9 mouse cellular contexts compared by ENCODE assay signal in the genomic region with DNA sequence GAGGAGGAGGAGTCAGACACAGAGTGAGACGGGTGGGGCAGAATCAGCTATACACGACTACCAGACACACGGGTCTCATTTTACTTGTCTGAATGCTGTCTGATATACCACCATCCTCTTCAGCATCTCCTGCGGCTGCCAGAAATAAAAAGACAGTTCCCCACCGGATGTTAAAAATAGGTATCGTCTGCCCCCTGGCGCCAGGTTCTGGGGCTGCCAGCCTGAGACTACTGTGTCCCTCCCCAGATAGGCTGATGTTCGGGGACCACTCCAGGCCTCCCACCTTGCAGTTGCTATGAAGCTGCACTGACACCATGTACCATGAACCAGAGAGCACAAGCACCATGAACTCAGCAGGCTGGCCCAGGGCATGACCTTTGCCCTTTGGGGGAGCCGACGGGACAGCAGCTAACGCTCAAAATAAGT. TPM values are rescaled to one million over a fixed set of nuclear protein-coding genes. Genes with fewer than 3 reads are reported as not detected.
DNase-seq lines count a peak whose midpoint lies in the region; ATAC-seq lines count a peak whose summit lies in the region.
"Had no signal": no experiment of that assay in that cellular context is flagged by ENCODE, and none has a peak within 500 bp of the region (broad histone marks: within the 10 kb centered on the region; RNA-seq: fewer than 3 reads in every experiment).

No protein-coding gene starts in this region.

- no peak overlapping the region for H3K9ac ChIP-seq in forebrain, embryonic 14.5 days (ENCODE audit: low read length)

- no peak overlapping the region for H3K27ac ChIP-seq in forebrain, embryonic 14.5 days (ENCODE audit: low read depth, low read length)
- H3K27ac ChIP-seq: macrophage had no signal

- no peaks in the 10 kb centered on the region for H3K9me3 ChIP-seq in forebrain, embryonic 14.5 days (replicated peaks; ENCODE audit: control insufficient read depth, low read length)

- ATAC-seq in forebrain, embryonic 14.5 days, result peak; percentile 54

- H3K36me3 ChIP-seq in forebrain, embryonic 14.5 days (ENCODE audit: control insufficient read depth, insufficient read depth, low read length), result no peaks in the 10 kb centered on the region

- H3K27me3 ChIP-seq in forebrain, embryonic 14.5 days (replicated peaks; ENCODE audit: control insufficient read depth, insufficient read depth, low read length), result no peaks in the 10 kb centered on the region

- H3K4me2 ChIP-seq in forebrain, embryonic 14.5 days (ENCODE audit: low read length), result no peak overlapping the region

- H3K4me1 ChIP-seq in forebrain, embryonic 14.5 days (ENCODE audit: control insufficient read depth, insufficient read depth, low read length), result 0 out of 2 replicates have a peak, but pooled peaks cover 2% of the 10 kb centered on the region

- WGBS in forebrain, embryonic 14.5 days, result 39% methylated on average over 11 of the region's 11 CpGs

- no peak overlapping the region for H3K4me3 ChIP-seq in forebrain, embryonic 14.5 days (ENCODE audit: low read depth, low read length)

- DNase-seq in adrenal gland, adult (ENCODE audit: inconsistent age in 2 of 2, low spot score in 1 of 2), result peak; percentile 18 to 68
- no peak for DNase-seq in adrenal gland, postnatal 4 days (ENCODE audit: low spot score in 2 of 2)
- peak; percentile 11 for DNase-seq in urinary bladder, postnatal 25 days (ENCODE audit: low spot score)
- no peak for DNase-seq in urinary bladder, adult 2 months (ENCODE audit: low spot score)
- DNase-seq in forebrain, embryonic 14.5 days (ENCODE audit: low spot score), result peak; percentile 72
- DNase-seq in induced T-regulatory cell, adult 2 months (ENCODE audit: low read depth), result peak; percentile 35
- peak; percentile 39 for DNase-seq in lung, postnatal 36 days
- peak; percentile 27 to 71 for DNase-seq in spleen, postnatal 4 days (ENCODE audit: low spot score in 2 of 2)

RNA-seq across cellular contexts. Expression of a gene that starts 24.2 kb away (rescaled TPM):
- total RNA-seq in adrenal gland, postnatal 4 days (2021), result 1 to 10 TPM in 1 of 2 experiments, under 1 TPM in 1; 0.76 to 9.4 TPM
- polyA plus RNA-seq in urinary bladder, adult 2 months (2012; rRNA removed), result 0.32 and 0.54 TPM in 2 replicates
- polyA plus RNA-seq in forebrain, embryonic 14.5 days (2014; fragmentation: Nextera tagmentation; extraction: Ambion mirVana), result 14.1 and 18.8 TPM in 2 replicates
- polyA plus RNA-seq: macrophage had no signal

RNA-seq across cellular contexts. Expression of a gene that starts 34.2 kb away (rescaled TPM):
- total RNA-seq in adrenal gland, postnatal 4 days (2021), result 10 to 100 TPM in 1 of 2 experiments, 1 to 10 TPM in 1; 1.6 to 11.5 TPM
- not detected in 2 replicates for polyA plus RNA-seq in urinary bladder, adult 2 months (2012; rRNA removed)
- 2.0 and 3.6 TPM in 2 replicates for polyA plus RNA-seq in forebrain, embryonic 14.5 days (2014; fragmentation: Nextera tagmentation; extraction: Ambion mirVana)
- polyA plus RNA-seq: macrophage had no signal

RNA-seq across cellular contexts. Expression of a gene that starts 36.7 kb away (rescaled TPM):
- not detected for total RNA-seq in adrenal gland, postnatal 4 days (2021)
- not detected in 2 replicates for polyA plus RNA-seq in urinary bladder, adult 2 months (2012; rRNA removed)
- polyA plus RNA-seq in forebrain, embryonic 14.5 days (2014; fragmentation: Nextera tagmentation; extraction: Ambion mirVana), result not detected in 2 replicates
- polyA plus RNA-seq: macrophage had no signal

Comparison
In these comparisons a context has a peak if more than half of its experiments do, and no peak if none do; other contexts are left out.
1. DNase-seq: peak in adrenal gland, adult (2 of 2), urinary bladder, postnatal 25 days (single experiment), forebrain, embryonic 14.5 days (single experiment), induced T-regulatory cell, adult 2 months (single experiment), lung, postnatal 36 days (single experiment) and spleen, postnatal 4 days (2 of 2); none in adrenal gland, postnatal 4 days (0 of 2) and urinary bladder, adult 2 months (single experiment).